Mouse (Mus musculus): ENCODE data around the gene Pdhx.

The Pdhx gene

GRCm38 (mm10) chr2:103062865-103063264 is 10.4 kb downstream of the Pdhx start:
- peak; percentile 28 for DNase-seq (ENCODE audit: extremely low spot score)

GRCm38 (mm10) chr2:103058266-103058665 is 15.0 kb downstream of the Pdhx start:
- no peak for DNase-seq (ENCODE audit: extremely low spot score)

GRCm38 (mm10) chr2:103055820-103056219 is 17.5 kb downstream of the Pdhx start:
- DNase-seq (ENCODE audit: extremely low spot score) = no peak

- no peak for DNase-seq (ENCODE audit: extremely low spot score)
Measured at GRCm38 (mm10) chr2:103051937-103052893, 21.1 kb downstream of the Pdhx start.

- no peak for DNase-seq (ENCODE audit: extremely low spot score)
Measured at GRCm38 (mm10) chr2:103045286-103045685, 28.0 kb downstream of the Pdhx start.

- no peak for DNase-seq (ENCODE audit: extremely low spot score)
Measured at GRCm38 (mm10) chr2:103040896-103041295, 32.4 kb downstream of the Pdhx start.

GRCm38 (mm10) chr2:103037831-103038230 is 35.5 kb downstream of the Pdhx start:
- DNase-seq (ENCODE audit: extremely low spot score) = no peak

- no peak for DNase-seq (ENCODE audit: extremely low spot score)
Measured at GRCm38 (mm10) chr2:103022728-103023127, 50.6 kb downstream of the Pdhx start.

GRCm38 (mm10) chr2:103020191-103020987 is 52.9 kb downstream of the Pdhx start:
- no peak for DNase-seq (ENCODE audit: extremely low spot score)

GRCm38 (mm10) chr2:103018817-103019494 is 54.4 kb downstream of the Pdhx start:
- DNase-seq (ENCODE audit: extremely low spot score) = no peak

GRCm38 (mm10) chr2:103017391-103017824 is 55.9 kb downstream of the Pdhx start:
- DNase-seq (ENCODE audit: extremely low spot score) = no peak

GRCm38 (mm10) chr2:103016089-103016488 is 57.2 kb downstream of the Pdhx start:
- no peak for DNase-seq (ENCODE audit: extremely low spot score)

GRCm38 (mm10) chr2:103012782-103013575 is 60.3 kb downstream of the Pdhx start:
- DNase-seq (ENCODE audit: extremely low spot score) = no peak

- no peak for DNase-seq (ENCODE audit: extremely low spot score)
Measured at GRCm38 (mm10) chr2:103008221-103008620, 65.1 kb downstream of the Pdhx start.

- DNase-seq (ENCODE audit: extremely low spot score) = no peak
Measured at GRCm38 (mm10) chr2:103004599-103004998, 68.7 kb downstream of the Pdhx start.

- no peak for DNase-seq (ENCODE audit: extremely low spot score)
Measured at GRCm38 (mm10) chr2:102999153-102999575, 74.1 kb downstream of the Pdhx start.

- peak; percentile 31 for DNase-seq (ENCODE audit: extremely low spot score)
Measured at GRCm38 (mm10) chr2:102998356-102998755, 75.0 kb downstream of the Pdhx start.

- DNase-seq (ENCODE audit: extremely low spot score) = no peak
Measured at GRCm38 (mm10) chr2:102997874-102998273, 75.4 kb downstream of the Pdhx start.

- no peak for DNase-seq (ENCODE audit: extremely low spot score)
Measured at GRCm38 (mm10) chr2:102993841-102994607, 79.3 kb downstream of the Pdhx start.

- no peak for DNase-seq (ENCODE audit: extremely low spot score)
Measured at GRCm38 (mm10) chr2:102992405-102992804, 80.9 kb downstream of the Pdhx start.
